Mouse (Mus musculus) left cerebral cortex, adult 8-10 months (tissue): ENCODE results near the gene Syde2. TPM values are rescaled to one million over a fixed set of nuclear protein-coding genes. Genes with fewer than 3 reads are reported as not detected.

ENCODE experiments used
- DNase-seq, 2 experiments: peaks; one replicate each; pipeline ENCODE4 v3.0.0; 2022; ENCODE audit warnings: low spot score in 2 of 2
- total RNA-seq, 4 experiments: library from RNA; stranded (reverse); gene quantifications; 2 replicates each; pipeline ENCODE4 v1.2.4; 2022

The Syde2 gene
- total RNA-seq, 4 experiments from 2014 or later: 2.4 to 3.4 (median 3.1) TPM

GRCm38 (mm10) chr3:146010751-146011150, 23.1 kb downstream of the Syde2 start:
- DNase-seq: no peak

- no peak for DNase-seq
Observed at GRCm38 (mm10) chr3:146011544-146012218, 24.0 kb downstream of the Syde2 start.

- DNase-seq: no peak
Observed at GRCm38 (mm10) chr3:146013490-146013889, 25.8 kb downstream of the Syde2 start.

GRCm38 (mm10) chr3:146014321-146014720, 26.7 kb downstream of the Syde2 start:
- no peak for DNase-seq

- DNase-seq: no peak
Observed at GRCm38 (mm10) chr3:146016979-146017378, 29.3 kb downstream of the Syde2 start.

GRCm38 (mm10) chr3:146017521-146017920, 29.9 kb downstream of the Syde2 start:
- no peak for DNase-seq

- no peak for DNase-seq
Observed at GRCm38 (mm10) chr3:146022232-146022631, 34.6 kb downstream of the Syde2 start.

GRCm38 (mm10) chr3:146024746-146025145, 37.1 kb downstream of the Syde2 start:
- no peak for DNase-seq

- no peak for DNase-seq
Observed at GRCm38 (mm10) chr3:146025499-146025898, 37.8 kb downstream of the Syde2 start.

- no peak for DNase-seq
Observed at GRCm38 (mm10) chr3:146027116-146027515, 39.4 kb downstream of the Syde2 start.

GRCm38 (mm10) chr3:146028406-146028805, 40.7 kb downstream of the Syde2 start:
- DNase-seq: no peak

- DNase-seq: no peak
Observed at GRCm38 (mm10) chr3:146029234-146029633, 41.6 kb downstream of the Syde2 start.

GRCm38 (mm10) chr3:146030255-146030836, 42.7 kb downstream of the Syde2 start:
- DNase-seq: no peak

GRCm38 (mm10) chr3:146032976-146033375, 45.3 kb downstream of the Syde2 start:
- no peak for DNase-seq

GRCm38 (mm10) chr3:146037906-146038305, 50.2 kb downstream of the Syde2 start:
- no peak for DNase-seq

GRCm38 (mm10) chr3:146039132-146039903, 51.6 kb downstream of the Syde2 start:
- DNase-seq: no peak

GRCm38 (mm10) chr3:146041382-146041781, 53.7 kb downstream of the Syde2 start:
- DNase-seq: no peak

GRCm38 (mm10) chr3:146044977-146045376, 57.3 kb downstream of the Syde2 start:
- no peak for DNase-seq

GRCm38 (mm10) chr3:146046076-146046475, 58.4 kb downstream of the Syde2 start:
- DNase-seq: no peak

GRCm38 (mm10) chr3:146047704-146048207, 60.1 kb downstream of the Syde2 start:
- no peak for DNase-seq

- DNase-seq: no peak
Observed at GRCm38 (mm10) chr3:146049951-146050350, 62.3 kb downstream of the Syde2 start.
